Mouse (Mus musculus) CH12.LX (cell line): Measurements from ENCODE around the gene Alkbh8.

Experiments used
- CHD1 ChIP-seq: IDR thresholded peaks from 2 replicates; pipeline ENCODE4 v1.6.1; 2012; ENCODE audit warnings: low read depth, low read length, improper control_type of control experiment, inconsistent platforms
- CTCF ChIP-seq, 2 experiments: IDR thresholded peaks in 1 of 2; conservative IDR thresholded peaks in 1 of 2; 2 replicates each; pipeline ENCODE4 v1.5.1; 2011 to 2012; ENCODE audit warnings: low read depth in 2 of 2, low read length in 2 of 2, improper control_type of control experiment in 1 of 2, inconsistent platforms in 1 of 2, mild to moderate bottlenecking in 1 of 2, moderate library complexity in 1 of 2
- EP300 ChIP-seq: IDR thresholded peaks from 2 replicates; pipeline ENCODE4 v1.6.1; 2011; ENCODE audit warnings: low read length, improper control_type of control experiment
- PAX5 ChIP-seq: IDR thresholded peaks from 2 replicates; pipeline ENCODE4 v1.6.1; 2012; ENCODE audit warnings: low read length, inconsistent platforms, mixed read lengths
- POLR2A ChIP-seq: IDR thresholded peaks from 2 replicates; pipeline ENCODE4 v1.6.1; 2011; ENCODE audit warnings: low read depth, mild to moderate bottlenecking, improper control_type of control experiment, low read length
- POLR2AphosphoS2 ChIP-seq: IDR thresholded peaks from 2 replicates; pipeline ENCODE4 v1.6.1; 2011; ENCODE audit warnings: low read depth, low read length, improper control_type of control experiment

DNA sequence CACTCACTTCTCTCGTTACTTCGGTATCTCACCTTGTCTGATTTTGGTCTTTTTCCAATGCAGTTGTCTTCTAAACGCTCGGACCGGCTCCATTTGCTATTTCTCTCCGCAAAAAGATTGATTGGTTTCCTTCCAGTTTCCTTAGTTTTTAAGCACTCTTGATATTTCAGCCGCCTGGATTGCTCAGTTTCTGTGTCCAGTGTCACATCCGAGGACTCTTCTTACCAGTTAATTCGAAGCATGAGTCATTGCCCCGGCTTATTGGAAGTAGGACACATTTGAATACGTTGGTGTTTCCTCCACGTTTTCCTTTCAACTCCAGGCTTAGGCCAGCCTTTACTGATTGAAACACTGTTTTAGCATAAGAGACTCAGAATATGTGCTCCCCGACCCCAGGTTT lies 69.4 kb downstream of the Alkbh8 start:
- TF ChIP-seq POLR2AphosphoS2, result no peak
- no peak for TF ChIP-seq CTCF (conservative IDR thresholded peaks at IDR 0.05 in 1 of 2, IDR thresholded peaks at IDR 0.05 in 1 of 2; ENCODE audit: low read depth in 2 of 2, low read length in 2 of 2)
- TF ChIP-seq POLR2A, result no peak
- TF ChIP-seq EP300, result no peak
- no peak for TF ChIP-seq CHD1
- no peak for TF ChIP-seq PAX5
